Mouse (Mus musculus): ENCODE data around the gene Camk1d.

DNA sequence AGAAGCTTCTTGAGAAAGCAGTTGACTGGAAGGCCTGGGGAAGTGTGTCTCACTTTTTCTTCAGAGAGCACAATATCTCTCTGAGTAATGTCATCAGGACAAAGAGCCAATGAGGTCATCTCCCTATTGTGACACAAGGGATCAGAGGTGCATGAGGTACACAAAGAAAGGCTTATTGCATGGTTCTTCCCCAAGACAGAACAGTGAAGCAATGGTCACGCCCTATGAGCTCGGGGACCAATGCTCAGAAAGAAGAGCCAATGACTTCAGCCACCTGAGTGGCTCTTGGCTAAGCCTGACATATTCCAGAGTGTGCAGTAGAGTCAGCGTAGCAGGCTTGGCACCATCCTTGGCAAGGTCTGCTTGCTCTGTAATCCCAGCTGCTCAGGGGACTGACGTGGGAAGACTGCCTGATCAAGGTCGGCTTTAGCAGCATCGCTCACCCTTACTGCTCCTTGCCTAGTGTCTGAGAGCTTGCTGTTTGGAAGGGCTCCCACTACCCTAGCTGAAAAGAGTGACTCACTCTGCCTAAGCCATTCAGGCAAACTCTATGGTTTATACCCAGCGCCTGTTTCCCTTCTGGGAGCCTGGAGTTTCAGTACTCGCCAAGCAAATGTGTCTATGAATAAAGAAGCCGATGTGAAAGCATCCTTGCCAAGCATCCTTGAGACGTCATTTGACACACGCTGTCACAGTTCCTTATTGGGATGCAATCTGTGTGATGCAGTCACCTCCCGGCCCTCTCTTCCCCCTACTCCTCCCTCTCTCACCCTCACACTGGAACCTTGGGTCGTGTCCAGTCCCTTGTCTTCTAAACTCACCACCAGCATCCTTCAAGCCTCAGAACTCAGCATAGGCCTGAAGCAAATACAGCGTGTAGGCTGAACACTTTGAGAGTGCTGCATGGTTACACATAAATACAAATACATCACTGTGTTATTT lies 77.2 kb downstream of the Camk1d start:
- TF ChIP-seq CTCF (IDR thresholded peaks at IDR 0.05; ENCODE audit: control insufficient read depth, insufficient read depth, insufficient read length) (no peak), MAX (IDR thresholded peaks at IDR 0.05) (no peak), MYOG (IDR thresholded peaks at IDR 0.05; ENCODE audit: control insufficient read depth, extremely low read depth, insufficient read length) (no peak), USF1 (IDR thresholded peaks at IDR 0.05; ENCODE audit: low read depth) (no peak), FOSL1 (IDR thresholded peaks at IDR 0.05; ENCODE audit: insufficient read depth, low read length, poor library complexity, severe bottlenecking) (no peak)
